Mouse (Mus musculus) thymus, adult 2 months (tissue): ENCODE data around the gene Lcn5. TPM values are rescaled to one million over a fixed set of nuclear protein-coding genes. Genes with fewer than 3 reads are reported as not detected.

ENCODE experiments used
- DNase-seq: peaks from one replicate; pipeline ENCODE4 v3.0.0; 2021
- H3K27ac ChIP-seq: fragments of 200-500 bp; 2 replicates; pipeline ENCODE4 v1.5.1; 2012; ENCODE audit warnings: low read length, control low read depth; ENCODE audit not compliant: control insufficient read depth, insufficient read depth
- H3K27me3 ChIP-seq: fragments of 200-500 bp; 2 replicates; pipeline ENCODE4 v1.6.1; 2012; ENCODE audit warnings: mild to moderate bottlenecking, low read length, moderate library complexity, mixed read lengths; ENCODE audit not compliant: control insufficient read depth, insufficient read depth
- H3K36me3 ChIP-seq: fragments of 200-500 bp; 2 replicates; pipeline ENCODE4 v1.6.1; 2012; ENCODE audit warnings: mild to moderate bottlenecking, low read length, moderate library complexity; ENCODE audit not compliant: control insufficient read depth, insufficient read depth
- H3K4me1 ChIP-seq: fragments of 200-500 bp; replicated peaks from 2 replicates; pipeline ENCODE4 v1.6.1; 2012; ENCODE audit warnings: low read length; ENCODE audit not compliant: control insufficient read depth, insufficient read depth
- H3K4me3 ChIP-seq: fragments of 200-500 bp; 2 replicates; pipeline ENCODE4 v1.5.1; 2012; ENCODE audit warnings: mild to moderate bottlenecking, low read length, control low read depth, moderate library complexity; ENCODE audit not compliant: control insufficient read depth, insufficient read depth
- CTCF ChIP-seq: fragments of 200-500 bp; IDR thresholded peaks from 2 replicates; pipeline ENCODE4 v1.5.1; 2012; ENCODE audit warnings: mild to moderate bottlenecking, control low read depth, low read length, moderate library complexity, borderline replicate concordance; ENCODE audit not compliant: control insufficient read depth, poor library complexity, insufficient read depth; ENCODE audit errors: extremely low read depth
- POLR2A ChIP-seq: fragments of 200-500 bp; IDR thresholded peaks from 2 replicates; pipeline ENCODE4 v1.6.1; 2012; ENCODE audit warnings: mild to moderate bottlenecking, low read length, control low read depth, moderate library complexity; ENCODE audit not compliant: control insufficient read depth, poor library complexity, insufficient read depth; ENCODE audit errors: extremely low read depth
- WGBS: fragments of 180-500 bp; shearing (Covaris S2); methylation state at CpG from one replicate; pipeline ENCODE4 v1.1.7; 2018; 5-methylcytosine and 5-hydroxymethylcytosine counted together
- polyA plus RNA-seq: library from polyadenylated mRNA; depleted of rRNA; stranded (reverse); fragments of >200 nt; gene quantifications from 2 replicates; pipeline ENCODE4 v1.2.3, GENCODE M21; 2012; rRNA removed

Lcn5 gene
- not detected in 2 replicates for polyA plus RNA-seq

DNA sequence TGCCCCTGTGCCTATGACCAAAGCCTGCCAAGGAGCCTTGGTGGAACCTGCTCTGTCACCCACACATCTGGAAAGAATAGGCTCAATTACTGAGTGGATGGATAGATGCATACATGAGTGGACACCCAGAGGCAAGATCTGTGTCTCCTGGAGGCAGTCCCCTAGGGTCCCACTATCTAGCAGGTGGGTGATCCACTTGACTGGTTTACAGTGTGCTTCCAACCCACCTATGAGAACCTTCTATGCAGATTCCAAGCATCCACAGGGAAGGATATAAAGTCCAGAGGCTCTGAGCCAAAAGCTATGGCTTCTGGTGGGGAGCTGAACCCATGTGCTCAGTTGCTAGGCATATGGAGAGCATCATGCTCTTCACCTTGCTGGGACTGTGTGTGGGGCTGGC lies at the start of gene Lcn5:
Lcn5 (plus strand) TSS at position 301 of the 400 bp plus-strand sequence.
- Histone ChIP-seq H3K36me3 (no peaks in the 10 kb centered on the region), H3K27me3 (no peaks in the 10 kb centered on the region), H3K4me1 (no peaks in the 10 kb centered on the region), H3K27ac (no peak within 1 kb of the TSS), H3K4me3 (no peak within 1 kb of the TSS)
- TF ChIP-seq CTCF: no peak
- TF ChIP-seq POLR2A: no peak
- DNase-seq: no peak

DNA sequence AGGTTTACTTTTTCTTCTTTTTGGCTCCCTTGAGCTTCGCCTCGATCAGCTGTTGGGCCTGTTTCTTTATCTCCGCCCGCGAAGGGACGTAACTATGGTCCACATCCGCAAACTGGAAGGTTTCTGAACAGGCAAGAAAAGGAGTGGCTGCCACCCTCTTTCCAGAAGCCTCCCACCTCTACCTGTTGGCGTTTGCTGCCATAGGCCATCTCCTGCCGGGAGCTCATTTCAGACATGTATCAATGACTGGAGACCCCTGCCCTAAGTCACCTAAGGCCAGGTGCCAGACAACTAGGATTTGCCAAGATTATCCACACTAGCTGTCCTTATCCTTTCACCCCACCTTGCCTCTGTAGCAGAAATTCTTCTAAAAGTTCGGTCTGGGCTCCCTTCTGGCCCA lies 49.1 kb upstream of the Lcn5 start:
- H3K27ac ChIP-seq: no peak overlapping the region
- H3K27me3 ChIP-seq: no peaks in the 10 kb centered on the region
- no peaks in the 10 kb centered on the region for H3K36me3 ChIP-seq
- H3K4me3 ChIP-seq: peak overlapping the region; percentile 87; the same call in 1 of the 2 replicates
- peaks cover 5% of the 10 kb centered on the region for H3K4me1 ChIP-seq
- WGBS: 60% methylated on average over 10 of the region's 10 CpGs
- TF ChIP-seq CTCF (no peak), POLR2A (no peak)
- no peak for DNase-seq

DNA sequence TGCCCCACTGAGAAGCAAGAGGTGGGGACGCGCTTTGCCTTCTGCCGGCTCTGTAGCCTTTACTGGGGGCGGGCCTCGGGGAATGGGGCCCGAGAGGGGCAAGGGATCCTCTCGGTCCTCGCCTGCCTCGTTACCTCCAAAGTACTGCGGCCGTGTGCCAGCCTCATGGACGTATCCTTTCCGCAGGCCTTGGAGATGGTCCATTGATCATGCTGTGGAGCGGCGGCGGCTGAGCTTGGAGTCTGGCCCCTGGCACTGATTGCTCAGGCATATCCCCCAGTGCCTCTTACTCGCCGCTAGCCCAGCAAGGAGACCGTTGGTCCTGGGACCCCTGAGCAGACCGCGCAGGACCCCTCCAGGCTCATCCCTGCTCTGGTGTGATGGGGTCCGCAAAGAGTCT lies 41.4 kb upstream of the Lcn5 start:
- Histone ChIP-seq H3K4me1 (peaks cover 13% of the 10 kb centered on the region), H3K4me3 (no peak overlapping the region), H3K27ac (no peak overlapping the region), H3K36me3 (no peaks in the 10 kb centered on the region), H3K27me3 (no peaks in the 10 kb centered on the region; the same call in 1 of the 2 replicates)
- 30% methylated on average over 22 of the region's 22 CpGs for WGBS
- TF ChIP-seq CTCF: no peak
- no peak for TF ChIP-seq POLR2A
- DNase-seq: no peak

DNA sequence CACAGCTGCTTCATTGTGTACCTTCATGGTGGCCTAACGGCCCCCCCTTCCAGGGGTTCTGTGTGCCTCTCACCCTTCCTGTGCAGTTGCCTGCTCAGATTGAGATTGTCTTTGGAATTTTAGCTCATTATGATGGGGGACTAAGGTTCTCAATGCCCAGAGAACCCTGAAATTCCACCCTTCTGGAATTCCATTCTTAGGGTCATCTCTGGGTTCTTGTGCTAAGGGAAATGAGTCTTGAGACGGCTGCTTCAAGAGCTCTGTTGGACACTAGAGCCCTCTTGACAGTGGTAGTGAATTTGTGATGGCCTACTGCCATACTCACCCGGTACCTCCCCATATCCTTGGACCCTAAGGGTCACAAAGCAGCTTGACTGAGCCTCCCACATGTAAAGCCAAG lies 40.2 kb upstream of the Lcn5 start, which contains the start of gene Ccdc183:
Ccdc183 (minus strand) TSS at position 101 of the 400 bp plus-strand sequence.
- no peak for TF ChIP-seq POLR2A
- Histone ChIP-seq H3K36me3 (no peaks in the 10 kb centered on the region), H3K4me1 (peaks cover 17% of the 10 kb centered on the region), H3K4me3 (no peak within 1 kb of the TSS), H3K27me3 (no peaks in the 10 kb centered on the region; the same call in 1 of the 2 replicates), H3K27ac (no peak within 1 kb of the TSS)
- 98% methylated on average over 3 of the region's 3 CpGs for WGBS
- DNase-seq: no peak

DNA sequence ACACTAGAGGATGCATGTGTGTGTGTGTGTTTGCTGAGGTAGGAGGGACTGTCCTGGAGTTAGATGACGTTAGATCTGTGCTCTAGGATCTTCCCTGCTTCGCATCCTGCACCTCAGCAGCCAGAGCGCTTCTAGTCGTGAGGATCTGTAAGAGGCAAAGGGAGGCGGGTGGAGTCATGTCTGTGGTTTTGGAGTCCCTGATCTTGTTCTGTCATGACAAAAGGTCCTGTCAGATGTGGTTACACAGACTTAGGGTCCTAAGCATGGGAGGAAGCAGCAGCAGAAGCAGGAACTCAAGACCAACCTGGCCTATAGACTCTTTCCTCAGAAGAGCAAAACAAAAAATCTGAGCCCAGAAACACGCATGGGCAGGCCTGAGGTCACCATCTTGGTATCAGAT lies 37.4 kb upstream of the Lcn5 start:
- no peaks in the 10 kb centered on the region for H3K36me3 ChIP-seq
- no peak overlapping the region for H3K4me3 ChIP-seq
- peaks cover 17% of the 10 kb centered on the region for H3K4me1 ChIP-seq
- H3K27me3 ChIP-seq: no peaks in the 10 kb centered on the region; the same call in 1 of the 2 replicates
- WGBS: 4% methylated on average over 6 of the region's 6 CpGs
- no peak overlapping the region for H3K27ac ChIP-seq
- no peak for DNase-seq
- TF ChIP-seq CTCF (no peak), POLR2A (no peak)

DNA sequence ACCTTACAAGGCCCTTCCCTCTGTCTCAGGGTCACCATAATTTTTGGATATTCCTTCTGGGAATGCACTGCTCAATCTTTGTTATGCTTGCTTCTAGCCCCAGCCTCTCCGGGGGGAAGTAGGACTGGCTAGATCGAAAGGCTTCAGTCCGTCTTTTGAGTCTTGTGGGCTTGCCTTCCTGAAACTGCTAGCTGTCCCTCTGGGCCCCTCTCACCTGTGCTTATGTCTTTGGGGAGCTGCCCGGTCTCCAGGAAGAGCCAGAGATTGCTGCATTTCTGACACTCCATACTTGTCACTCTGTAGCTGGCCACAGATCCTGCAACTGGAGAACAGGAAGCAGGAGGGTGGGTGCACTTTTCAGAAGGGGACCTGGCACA lies 36.9 kb upstream of the Lcn5 start:
- TF ChIP-seq POLR2A (no peak), CTCF (no peak)
- no peak overlapping the region for H3K27ac ChIP-seq
- no peak overlapping the region for H3K4me3 ChIP-seq
- no peaks in the 10 kb centered on the region; the same call in 1 of the 2 replicates for H3K27me3 ChIP-seq
- H3K36me3 ChIP-seq: no peaks in the 10 kb centered on the region
- DNase-seq: no peak
- WGBS: 41% methylated on average over 4 of the region's 4 CpGs
- H3K4me1 ChIP-seq: peaks cover 17% of the 10 kb centered on the region
